Mouse (Mus musculus) v-Abl transformed pro-B cells (cell line): ENCODE measurements around the gene Pipox.

ENCODE experiments used
- in situ Hi-C, 2 experiments: fragments of 400-800 bp; cut with MboI; formaldehyde crosslinking; loops; one replicate each; pipeline ENCODE4 v1.15.1; 2025; ENCODE audit not compliant: unreplicated experiment in 2 of 2

Gene Pipox

DNA sequence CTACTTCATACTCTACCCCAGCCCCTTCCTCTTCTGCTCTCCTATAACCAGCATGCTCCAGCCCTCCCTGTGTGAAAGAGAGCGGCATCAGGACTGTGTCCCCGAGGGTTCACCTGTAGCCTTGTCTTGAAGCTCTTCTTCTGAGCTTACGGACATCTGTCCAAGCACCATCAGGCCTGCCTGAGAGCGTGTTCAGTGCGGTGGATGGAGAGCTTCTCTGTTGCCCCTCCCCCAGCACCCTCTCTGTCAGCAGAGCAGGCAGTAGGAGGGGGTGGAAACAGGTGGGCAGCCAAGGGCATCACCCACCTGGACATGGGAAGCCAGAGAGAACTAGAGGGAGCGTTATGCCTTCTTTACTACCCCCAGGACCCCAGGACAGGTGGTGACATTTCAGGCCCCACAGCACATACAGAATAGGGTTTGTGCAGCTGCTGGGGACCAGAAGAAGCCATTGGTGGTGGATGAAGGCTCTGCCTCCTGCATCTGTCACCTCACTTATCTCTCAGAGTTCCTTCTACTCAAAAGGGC lies 42.3 kb downstream of the Pipox start:
- in situ Hi-C loops, result no loop called here

DNA sequence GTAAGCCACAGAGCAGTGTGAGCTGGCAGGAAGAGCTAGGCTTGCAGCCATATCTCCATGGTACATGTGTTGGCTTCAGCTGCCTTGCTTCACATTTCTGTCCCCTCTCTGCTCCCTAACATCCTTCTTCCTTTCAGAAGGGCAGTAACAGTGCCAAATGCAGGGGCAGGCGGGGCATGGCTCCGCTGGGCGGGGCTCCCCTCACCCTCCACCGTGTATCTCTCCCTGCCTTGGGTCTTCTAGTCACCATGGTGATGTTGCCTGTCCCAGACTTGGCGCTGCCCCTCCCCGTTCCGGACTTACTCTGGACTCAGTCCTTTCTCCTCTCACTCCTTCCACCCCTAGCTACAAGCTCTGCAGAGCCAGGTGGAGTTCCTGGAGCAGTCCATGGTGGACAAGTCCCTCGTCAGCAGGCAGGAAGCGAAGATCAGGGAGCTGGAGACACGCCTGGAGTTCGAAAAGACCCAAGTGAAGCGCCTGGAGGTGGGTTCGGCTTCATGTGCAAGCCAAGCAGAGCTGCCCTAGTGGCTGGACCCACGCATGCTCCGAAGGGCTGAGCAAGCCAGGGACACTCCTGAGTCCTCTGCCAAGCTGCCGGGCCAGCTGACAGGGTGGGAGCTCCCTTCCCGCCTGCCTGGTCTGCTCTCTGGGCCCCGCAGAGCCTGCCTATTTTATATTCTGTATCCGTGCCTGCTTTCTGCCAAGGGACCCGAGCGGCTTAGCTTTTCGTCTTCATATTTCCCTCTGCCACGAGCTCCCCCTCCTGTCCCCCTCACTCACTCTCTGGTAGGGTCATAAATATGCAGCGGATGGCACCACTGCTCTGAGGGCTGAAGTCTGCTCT lies 43.3 kb downstream of the Pipox start:
- in situ Hi-C loops, result no loop called here

DNA sequence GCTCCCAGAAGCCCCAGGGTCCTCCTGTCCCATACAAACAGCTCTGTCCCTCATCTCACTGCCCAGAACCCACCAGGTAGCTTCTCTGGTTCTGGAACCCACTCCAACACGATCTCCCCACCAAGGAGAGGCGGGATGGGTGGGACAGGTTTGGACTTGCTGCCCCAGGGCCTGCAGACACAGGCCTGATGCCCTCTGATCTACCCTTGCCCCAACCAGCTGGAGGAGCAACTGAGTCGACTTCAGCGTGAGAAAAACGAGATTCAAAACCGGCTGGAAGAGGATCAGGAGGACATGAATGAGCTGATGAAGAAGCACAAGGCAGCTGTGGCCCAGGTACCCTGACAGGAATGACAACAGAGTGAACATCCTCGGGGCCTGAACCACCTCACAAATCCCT lies 44.7 kb downstream of the Pipox start:
- in situ Hi-C loops, result no loop called here

DNA sequence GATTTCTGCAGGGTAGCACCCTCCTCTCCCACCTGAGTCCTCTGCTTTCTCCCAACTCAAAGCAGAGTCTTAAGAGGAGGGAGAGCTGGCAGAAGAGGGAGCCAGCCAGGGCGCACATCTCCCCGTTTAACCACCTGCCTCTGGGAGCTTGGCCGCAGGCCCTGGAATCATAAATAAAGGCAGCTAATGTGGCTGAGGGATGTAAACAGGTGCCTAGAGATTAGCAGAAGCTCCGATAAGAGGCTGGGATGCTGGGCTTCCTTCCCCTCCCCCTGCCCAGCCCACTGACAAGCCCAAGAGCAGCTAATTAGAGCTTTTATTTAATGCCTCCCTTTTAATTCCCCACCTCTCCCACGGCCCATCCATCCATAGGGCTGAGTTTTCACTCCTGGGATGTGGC lies 45.8 kb downstream of the Pipox start:
- in situ Hi-C loops, result no loop called here

DNA sequence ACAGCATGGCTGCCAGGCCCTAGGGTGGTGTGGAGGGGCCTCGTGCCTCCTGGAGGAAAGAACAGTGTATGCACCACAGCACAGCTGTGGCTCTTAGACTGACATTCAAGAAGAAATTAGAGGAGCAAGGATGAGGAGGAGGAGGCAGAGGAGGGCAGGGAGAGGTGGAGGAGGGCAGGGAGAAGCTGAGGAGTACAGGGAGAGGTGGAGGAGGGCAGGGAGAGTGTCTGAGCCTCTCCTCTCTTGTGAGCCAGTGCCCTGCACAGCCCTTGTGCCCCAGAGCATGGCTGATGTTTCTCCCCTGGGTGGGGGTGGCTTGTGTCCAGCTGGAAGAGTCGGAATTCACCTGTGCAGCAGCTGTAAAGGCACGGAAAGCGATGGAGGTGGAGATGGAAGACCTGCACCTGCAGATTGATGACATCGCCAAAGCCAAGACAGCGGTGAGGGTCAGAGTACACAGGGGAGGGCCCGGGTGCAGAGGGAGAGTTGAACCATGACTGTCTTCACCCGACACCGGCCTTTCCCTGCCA lies 46.2 kb downstream of the Pipox start:
- in situ Hi-C loops, result no loop called here

DNA sequence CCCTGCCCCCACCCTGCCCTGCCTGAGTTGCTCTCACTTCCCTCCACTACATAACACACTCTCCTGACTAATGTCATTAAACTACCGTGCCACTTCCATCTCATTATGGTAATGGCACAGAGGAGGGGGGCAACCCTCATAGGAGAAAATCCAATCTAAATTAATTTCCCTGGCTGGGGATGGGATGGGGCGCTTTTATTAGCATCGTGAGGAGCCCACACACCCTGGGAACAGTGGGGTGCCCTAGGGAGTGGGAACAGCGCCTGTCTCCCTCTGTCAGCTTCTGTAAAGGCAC lies 50.0 kb downstream of the Pipox start:
- in situ Hi-C loops, result loop anchor here in 1 of 2 experiments (5.0 kb wide), 1 partner anchor 33 kb away; no protein-coding TSS in a partner anchor

DNA sequence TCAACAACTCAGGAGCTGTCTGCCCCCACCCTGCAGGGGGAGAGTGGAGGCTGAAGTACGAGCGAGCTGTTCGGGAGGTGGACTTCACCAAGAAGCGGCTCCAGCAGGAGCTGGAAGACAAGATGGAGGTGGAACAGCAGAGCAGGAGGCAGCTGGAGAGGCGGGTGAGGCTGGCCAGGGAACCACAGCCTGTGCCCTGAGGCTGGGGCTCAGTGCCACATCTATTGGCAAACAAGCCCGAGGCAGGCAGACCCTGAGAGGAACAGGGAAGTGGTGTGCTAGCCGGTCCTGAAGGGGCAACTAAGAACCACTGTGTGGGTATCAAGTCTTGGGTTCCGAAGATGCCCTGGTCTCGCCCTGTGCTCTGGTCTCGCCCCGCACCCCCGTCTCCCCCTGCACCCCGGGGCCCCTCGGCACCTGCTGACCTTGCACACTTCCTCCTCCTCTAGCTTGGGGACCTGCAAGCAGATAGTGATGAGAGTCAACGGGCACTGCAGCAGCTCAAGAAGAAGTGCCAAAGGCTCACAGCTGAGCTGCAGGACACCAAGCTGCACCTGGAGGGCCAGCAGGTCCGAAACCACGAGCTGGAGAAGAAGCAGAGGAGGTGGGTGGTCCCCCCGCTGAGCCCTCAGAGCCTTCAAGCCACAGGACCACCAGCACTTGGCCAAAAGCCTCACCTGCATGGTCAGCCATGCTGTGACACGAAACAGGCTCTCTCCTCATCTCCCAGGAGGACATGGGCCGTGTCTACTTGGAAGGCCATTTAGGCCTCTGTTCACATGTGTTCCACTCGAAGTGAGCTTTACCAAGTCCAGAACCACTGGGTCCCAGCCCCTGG lies 50.6 kb downstream of the Pipox start:
- in situ Hi-C loops, result loop anchor here in 1 of 2 experiments (5.0 kb wide), 1 partner anchor 34 kb away; no protein-coding TSS in a partner anchor

DNA sequence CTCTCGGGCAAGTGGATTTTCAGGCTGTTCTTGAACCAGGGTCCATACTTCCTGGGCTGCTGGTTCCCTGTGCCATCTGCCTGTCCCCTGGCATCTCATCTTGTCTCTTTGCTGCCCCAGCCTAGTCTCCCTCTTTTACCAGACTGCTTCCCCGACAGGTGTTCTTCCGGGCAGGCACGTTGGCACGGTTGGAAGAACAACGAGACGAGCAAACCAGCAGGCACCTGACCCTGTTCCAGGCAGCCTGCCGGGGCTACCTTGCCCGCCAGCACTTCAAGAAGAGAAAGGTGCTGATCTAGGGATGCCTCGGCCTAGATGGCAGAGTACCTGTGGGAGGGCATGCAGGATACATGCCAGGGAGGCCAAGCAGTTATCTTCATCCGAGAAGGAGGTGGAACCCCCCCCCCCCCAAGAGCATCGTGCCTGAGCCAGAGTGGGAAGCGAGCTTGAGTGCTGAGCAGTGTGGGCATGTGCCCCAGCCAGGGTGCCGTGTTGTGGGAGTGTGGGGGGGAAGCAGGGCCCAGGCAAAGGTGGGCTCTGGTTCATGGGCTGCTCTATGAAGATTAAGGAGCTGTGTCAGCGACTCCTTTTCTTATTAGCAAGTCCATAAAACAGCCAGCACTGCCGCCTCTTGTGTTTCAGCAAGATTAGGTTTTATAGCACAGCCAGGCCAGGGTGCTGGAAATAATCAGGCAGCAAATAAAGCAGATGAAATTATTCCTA lies 53.2 kb downstream of the Pipox start:
- in situ Hi-C loops, result loop anchor here in 1 of 2 experiments (5.0 kb wide), 1 partner anchor 37 kb away; no protein-coding TSS in a partner anchor

DNA sequence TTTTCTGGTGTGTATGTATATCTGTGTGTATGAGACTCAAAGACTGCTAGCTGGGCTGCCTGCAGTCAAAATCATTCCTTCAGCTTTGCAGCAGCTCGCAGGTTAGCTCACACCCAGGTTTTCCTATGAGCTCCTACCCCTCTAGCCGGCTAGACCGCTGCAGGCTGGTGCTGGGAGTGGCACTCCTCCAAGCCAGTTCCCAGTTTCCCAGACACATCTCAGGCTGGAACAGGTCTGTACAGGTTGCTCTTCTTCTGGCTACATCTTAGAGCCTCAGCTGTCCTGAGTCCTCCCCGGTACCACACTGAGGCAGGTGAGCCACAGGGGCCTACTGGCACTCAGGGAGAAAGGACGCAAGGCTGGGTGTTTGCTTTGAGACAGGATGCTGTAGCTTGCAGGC lies 56.0 kb downstream of the Pipox start:
- in situ Hi-C loops, result no loop called here

DNA sequence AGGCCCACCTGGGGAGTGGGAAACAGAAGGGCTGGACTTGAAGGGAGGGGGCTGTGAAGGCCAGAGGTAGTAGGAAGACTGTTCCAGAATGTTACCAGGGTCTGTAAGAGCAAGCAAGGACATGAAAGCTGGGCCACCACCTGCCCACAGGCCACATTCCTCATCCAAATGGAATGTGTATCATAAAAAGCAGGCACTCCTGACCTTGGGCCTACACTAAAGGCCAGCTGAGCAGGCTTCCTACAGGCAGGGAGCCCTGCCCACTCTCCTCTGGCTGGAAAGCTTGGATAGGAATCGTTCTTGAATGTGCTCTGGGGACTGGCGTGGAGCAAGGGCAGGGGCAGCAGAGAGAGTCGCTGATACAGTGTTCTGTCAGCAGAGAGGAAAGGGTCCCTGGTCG lies 57.1 kb downstream of the Pipox start:
- in situ Hi-C loops, result no loop called here

DNA sequence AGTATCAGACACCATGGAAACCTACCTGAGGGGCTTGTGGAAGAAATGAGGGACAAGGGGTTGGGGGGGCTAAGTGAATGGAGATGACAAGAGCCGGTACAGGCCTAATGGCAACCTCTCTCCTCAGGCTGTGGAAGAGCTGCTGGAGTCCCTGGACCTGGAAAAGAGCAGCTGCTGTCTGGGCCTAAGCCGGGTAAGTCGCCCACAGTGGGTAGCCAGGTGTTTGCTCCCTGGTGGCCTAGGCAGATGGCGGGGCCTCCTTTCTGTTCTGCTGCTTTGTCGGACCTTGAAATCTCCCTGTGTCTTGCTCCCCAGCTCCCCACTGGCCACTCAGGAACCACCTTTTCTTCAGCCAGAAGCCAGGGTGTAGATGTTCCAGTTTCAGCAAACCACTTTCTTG lies 57.6 kb downstream of the Pipox start:
- in situ Hi-C loops, result no loop called here

DNA sequence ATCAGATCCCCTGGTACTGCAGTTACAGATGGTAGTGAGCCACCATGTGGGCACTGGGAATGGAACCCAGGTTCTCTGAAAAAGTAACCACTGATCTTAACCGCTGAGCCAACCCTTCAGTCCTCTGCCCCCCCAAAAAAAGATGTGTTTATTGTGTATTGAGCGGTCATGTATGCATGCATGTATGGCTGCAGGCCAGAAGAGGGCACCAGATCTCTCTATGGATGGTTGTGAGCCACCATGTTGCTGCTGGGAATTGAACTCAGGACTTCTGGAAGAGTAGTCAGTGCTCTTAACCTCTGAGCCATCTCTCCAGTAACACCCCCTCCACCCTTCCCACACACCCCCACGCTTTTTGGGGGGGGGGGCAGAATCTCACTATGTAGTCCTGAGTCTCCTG lies 58.8 kb downstream of the Pipox start:
- in situ Hi-C loops, result no loop called here

DNA sequence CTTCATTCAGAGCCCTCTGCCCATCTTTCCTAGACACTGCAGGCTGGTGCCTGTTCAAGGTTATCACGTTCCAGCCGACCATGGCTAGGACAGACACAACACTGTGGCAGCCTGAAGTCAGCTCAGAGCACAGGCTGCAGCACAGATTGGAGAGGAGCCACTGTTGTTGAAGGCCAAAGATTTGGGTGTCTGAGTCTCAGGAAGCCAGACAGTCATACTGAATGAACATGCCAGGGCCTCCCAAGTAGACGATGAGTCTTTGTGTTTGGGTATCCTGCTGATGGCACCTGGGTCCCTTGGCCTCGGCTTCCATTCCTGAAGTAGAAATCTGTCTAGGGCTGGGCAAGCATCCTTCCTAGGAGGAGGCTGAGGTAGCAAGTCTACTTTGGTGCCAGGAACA lies 61.4 kb downstream of the Pipox start:
- in situ Hi-C loops, result loop anchor here in 1 of 2 experiments (5.0 kb wide), 1 partner anchor 35 kb away; no protein-coding TSS in a partner anchor

DNA sequence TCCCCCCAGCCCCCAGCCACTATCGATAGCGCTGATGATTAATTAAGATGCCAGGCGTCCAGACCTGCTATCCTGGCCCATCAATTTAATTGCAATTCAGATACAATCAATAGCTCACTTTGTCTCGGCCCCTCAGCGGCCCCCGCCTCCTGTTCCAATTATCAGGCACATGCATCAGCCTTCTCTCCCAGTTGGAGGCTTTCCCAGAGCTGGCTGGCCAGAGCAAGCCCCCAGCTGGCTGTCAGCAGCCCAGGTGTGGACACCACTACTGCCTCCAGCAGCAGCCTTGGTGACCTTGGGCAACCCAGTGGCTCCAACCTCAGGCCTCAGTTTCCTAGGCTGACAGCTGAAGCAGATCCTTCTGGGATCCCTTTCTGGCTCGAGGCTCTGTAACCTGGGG lies 63.0 kb downstream of the Pipox start:
- in situ Hi-C loops, result loop anchor here in 1 of 2 experiments (5.0 kb wide), 1 partner anchor 36 kb away; no protein-coding TSS in a partner anchor
